Mouse (Mus musculus) embryonic fibroblast, embryonic 13.5 days (primary cell): ENCODE data around the gene AI854703. TPM values are rescaled to one million over a fixed set of nuclear protein-coding genes. Genes with fewer than 3 reads are reported as not detected.
A peak's percentile ranks its signal among the peaks of the same experiment; 100 is the strongest.

Experiments used
- H3K27ac ChIP-seq: 2 replicates; pipeline ENCODE4 v1.5.1; 2012; ENCODE audit warnings: low read length, control low read depth, inconsistent platforms; ENCODE audit not compliant: insufficient read depth
- H3K4me1 ChIP-seq: 2 replicates; pipeline ENCODE4 v1.6.1; 2011; ENCODE audit warnings: low read length; ENCODE audit not compliant: control insufficient read depth, insufficient read depth
- H3K4me3 ChIP-seq: 2 replicates; pipeline ENCODE4 v1.5.1; 2011; ENCODE audit warnings: mild to moderate bottlenecking, control low read depth, low read length; ENCODE audit not compliant: insufficient read depth
- CTCF ChIP-seq: IDR thresholded peaks from 2 replicates; pipeline ENCODE4 v1.5.1; 2011; ENCODE audit warnings: mild to moderate bottlenecking, control low read depth, low read length, moderate library complexity, borderline replicate concordance; ENCODE audit not compliant: insufficient read depth
- POLR2A ChIP-seq: IDR thresholded peaks from 2 replicates; pipeline ENCODE4 v1.6.1; 2011; ENCODE audit warnings: low read depth, mild to moderate bottlenecking, control low read depth, low read length, moderate library complexity
- polyA plus RNA-seq: library from polyadenylated mRNA; stranded (reverse); fragments of >200 nt; gene quantifications from 2 replicates; pipeline ENCODE4 v1.2.4, GENCODE M21; 2011; ENCODE audit warnings: low read depth; ENCODE audit not compliant: missing spikeins, insufficient read length

AI854703 gene
- polyA plus RNA-seq, 1 experiment, result 0.84 TPM

- TF ChIP-seq POLR2A (no peak), CTCF (no peak)
- no peaks in the 10 kb centered on the region for H3K4me1 ChIP-seq
- no peak overlapping the region for H3K27ac ChIP-seq
- H3K4me3 ChIP-seq, result no peak overlapping the region
Observed at GRCm38 (mm10) chr6:48630831-48631230, 4.3 kb downstream of the AI854703 start.

- no peak overlapping the region for H3K27ac ChIP-seq
- no peaks in the 10 kb centered on the region for H3K4me1 ChIP-seq
- no peak for TF ChIP-seq CTCF
- no peak for TF ChIP-seq POLR2A
- H3K4me3 ChIP-seq, result no peak overlapping the region
Observed at GRCm38 (mm10) chr6:48635105-48635504, 8.5 kb downstream of the AI854703 start.

- TF ChIP-seq POLR2A (no peak), CTCF (no peak)
- H3K27ac ChIP-seq, result no peak overlapping the region
- H3K4me1 ChIP-seq, result no peaks in the 10 kb centered on the region
- H3K4me3 ChIP-seq, result no peak overlapping the region
Observed at GRCm38 (mm10) chr6:48636515-48636914, 10.0 kb downstream of the AI854703 start.

- TF ChIP-seq POLR2A (no peak), CTCF (no peak)
- H3K4me3 ChIP-seq, result no peak overlapping the region
- no peak overlapping the region for H3K27ac ChIP-seq
- H3K4me1 ChIP-seq, result no peaks in the 10 kb centered on the region
Observed at GRCm38 (mm10) chr6:48637811-48638500, 11.4 kb downstream of the AI854703 start.

- Histone ChIP-seq H3K4me3 (no peak overlapping the region), H3K27ac (no peak overlapping the region), H3K4me1 (no peaks in the 10 kb centered on the region)
- no peak for TF ChIP-seq CTCF
- no peak for TF ChIP-seq POLR2A
Observed at GRCm38 (mm10) chr6:48638553-48638952, 12.0 kb downstream of the AI854703 start.

GRCm38 (mm10) chr6:48641391-48641790 is 14.8 kb downstream of the AI854703 start:
- TF ChIP-seq CTCF (no peak), POLR2A (no peak)
- no peak overlapping the region for H3K27ac ChIP-seq
- no peak overlapping the region for H3K4me3 ChIP-seq
- H3K4me1 ChIP-seq, result no peaks in the 10 kb centered on the region

GRCm38 (mm10) chr6:48642764-48643292 is 16.3 kb downstream of the AI854703 start:
- Histone ChIP-seq H3K4me1 (no peaks in the 10 kb centered on the region), H3K4me3 (no peak overlapping the region), H3K27ac (no peak overlapping the region)
- TF ChIP-seq CTCF, result no peak
- TF ChIP-seq POLR2A, result no peak

- Histone ChIP-seq H3K27ac (no peak overlapping the region), H3K4me1 (no peaks in the 10 kb centered on the region), H3K4me3 (no peak overlapping the region)
- TF ChIP-seq POLR2A (no peak), CTCF (peak; percentile 72; the same call in 1 of the 2 replicates)
Observed at GRCm38 (mm10) chr6:48645660-48646308, 19.2 kb downstream of the AI854703 start.

- no peak for TF ChIP-seq CTCF
- no peak for TF ChIP-seq POLR2A
- Histone ChIP-seq H3K27ac (no peak overlapping the region), H3K4me3 (no peak overlapping the region), H3K4me1 (no peaks in the 10 kb centered on the region)
Observed at GRCm38 (mm10) chr6:48646309-48646690, 19.7 kb downstream of the AI854703 start.

GRCm38 (mm10) chr6:48646995-48647394 is 20.4 kb downstream of the AI854703 start, which contains the start of gene Gimap8:
TSS of gene Gimap8 (plus strand) at chr6:48647234.
- Histone ChIP-seq H3K4me3 (no peak within 1 kb of the TSS), H3K27ac (no peak within 1 kb of the TSS), H3K4me1 (no peaks in the 10 kb centered on the region)
- TF ChIP-seq POLR2A, result no peak
- TF ChIP-seq CTCF, result peak; percentile 11; the same call in 1 of the 2 replicates
